Mouse (Mus musculus): ENCODE data around the gene Sik2.

DNA sequence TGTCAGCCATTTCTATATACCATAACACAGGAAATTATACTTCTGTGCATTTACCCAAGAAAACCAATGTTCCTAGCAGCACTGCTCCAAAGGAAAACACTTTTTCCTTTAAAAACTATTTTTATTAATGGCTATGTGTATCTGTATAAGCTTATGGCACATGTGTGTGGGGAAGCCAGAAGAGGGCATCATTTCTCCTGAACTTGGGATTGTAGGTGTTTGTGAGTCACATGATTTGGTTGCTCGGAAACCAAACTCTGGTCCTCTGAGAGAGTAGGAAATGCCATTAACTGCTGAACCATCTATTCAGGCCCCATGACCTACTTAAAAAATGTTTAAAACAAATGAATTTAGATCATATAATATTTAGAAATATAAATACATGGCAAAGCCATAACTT lies 18.1 kb upstream of the Sik2 start:
- no peak for TF ChIP-seq POLR2A (IDR thresholded peaks at IDR 0.05; ENCODE audit: insufficient read depth, low read length)
- no peak for TF ChIP-seq CTCF (IDR thresholded peaks at IDR 0.05; ENCODE audit: low read depth, low read length)
- TF ChIP-seq EP300 (IDR thresholded peaks at IDR 0.05; ENCODE audit: insufficient read depth, low read depth, low read length): no peak

All from ES-Bruce4 (cell line).